Mouse (Mus musculus) 3134 (cell line): ENCODE measurements around the gene Ano1.

ENCODE experiments used
- DNase-seq: peaks from one replicate; pipeline ENCODE4 v3.0.0-alpha.2; 2011; ENCODE audit warnings: low spot score; ENCODE audit not compliant: insufficient read length; ENCODE audit errors: extremely low read depth

Gene Ano1

DNA sequence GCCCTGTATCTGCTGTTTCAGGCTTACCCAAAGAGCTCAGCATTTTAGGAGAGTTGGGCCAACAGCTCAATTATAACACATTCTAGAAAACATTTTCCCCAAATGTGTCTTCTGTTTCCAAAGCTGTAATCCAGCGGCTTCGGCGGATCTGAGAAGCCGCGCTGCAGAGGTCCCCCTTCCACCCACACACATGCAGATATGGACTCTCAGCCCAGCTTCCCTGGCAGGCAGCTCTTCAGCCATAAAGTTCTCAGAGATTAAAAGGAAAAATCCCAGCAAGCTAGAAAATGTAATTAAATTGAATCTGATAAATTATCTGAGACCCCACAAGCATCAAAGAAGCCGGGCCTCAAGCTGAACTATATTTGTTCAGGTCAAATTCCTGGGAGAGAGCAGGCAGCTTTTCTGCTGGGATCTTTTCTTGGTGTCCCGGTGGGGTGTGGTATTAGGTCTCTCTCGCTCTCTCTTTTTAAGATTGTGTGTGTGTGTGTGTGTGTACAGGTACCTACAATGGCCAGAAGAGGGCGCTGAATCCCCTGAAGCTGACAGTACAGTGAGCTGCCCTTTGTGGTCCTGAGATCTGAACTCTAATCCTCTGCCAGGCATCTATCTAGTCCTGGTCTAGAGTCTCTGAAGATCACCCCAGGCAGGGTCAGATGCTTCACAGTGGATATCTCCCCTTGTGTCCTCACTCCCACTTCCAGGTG lies 95.4 kb downstream of the Ano1 start:
- DNase-seq: no peak

DNA sequence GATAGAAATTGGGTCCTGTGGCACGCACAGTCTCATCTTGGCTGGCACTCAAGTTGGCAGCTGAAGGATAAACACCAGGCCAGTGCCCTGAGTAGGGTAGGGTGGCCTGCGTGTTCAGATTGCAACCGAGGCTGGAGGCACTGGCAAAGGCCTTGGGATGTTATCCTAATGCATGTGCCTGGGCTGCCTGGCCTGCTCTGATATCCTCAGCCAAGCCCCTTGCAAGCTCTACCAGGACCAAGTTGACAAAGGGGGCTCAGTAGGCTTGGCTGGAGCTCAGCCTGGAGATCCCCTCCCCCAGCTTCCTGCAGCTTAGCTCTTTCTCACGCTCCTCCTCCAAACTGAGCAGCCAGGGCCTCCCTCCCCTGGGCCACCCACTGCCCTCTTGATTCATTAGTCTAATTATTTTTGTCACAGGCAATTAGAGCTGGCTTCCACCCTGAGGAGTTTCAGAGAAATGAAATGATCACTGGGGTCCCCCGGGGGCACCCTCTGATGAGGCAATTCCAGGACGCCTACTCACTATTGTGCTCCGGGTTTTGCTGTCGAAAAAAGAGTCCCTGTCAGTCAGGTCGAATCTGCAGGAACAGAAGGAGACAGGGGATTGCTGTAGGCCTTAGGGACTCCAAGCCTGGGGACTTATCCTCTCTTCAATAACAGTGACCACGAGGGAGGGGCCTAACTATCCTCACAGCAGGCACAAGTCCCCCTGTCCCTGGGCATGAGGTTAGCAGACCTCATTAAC lies 97.9 kb downstream of the Ano1 start:
- DNase-seq: peak; percentile 30

- DNase-seq: no peak
Observed at GRCm38 (mm10) chr7:144647547-144647946, 104.2 kb downstream of the Ano1 start.

GRCm38 (mm10) chr7:144640817-144641216 lies 111.0 kb downstream of the Ano1 start:
- no peak for DNase-seq

DNA sequence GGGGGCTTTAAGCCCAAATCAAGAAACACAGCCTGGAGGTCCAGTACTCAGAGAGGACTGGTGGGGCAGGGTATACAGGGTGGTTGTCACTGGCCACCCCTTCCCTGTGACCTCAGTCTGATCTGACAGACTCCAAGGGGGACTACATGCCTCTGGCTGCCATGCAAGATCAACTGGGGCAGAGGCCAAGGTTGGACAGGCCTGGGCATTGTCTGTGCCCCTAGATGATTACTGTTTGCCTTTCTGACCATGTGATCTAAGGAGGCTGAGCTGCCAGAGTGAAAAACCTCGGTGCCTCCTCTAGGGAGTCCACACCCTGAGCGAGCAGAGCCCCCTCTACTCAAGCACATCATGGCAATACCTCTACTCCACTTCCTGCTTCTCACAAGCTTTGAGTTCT lies 115.8 kb downstream of the Ano1 start:
- DNase-seq: no peak

GRCm38 (mm10) chr7:144634875-144635274 lies 116.9 kb downstream of the Ano1 start:
- DNase-seq: no peak

GRCm38 (mm10) chr7:144634450-144634849 lies 117.3 kb downstream of the Ano1 start:
- no peak for DNase-seq

DNA sequence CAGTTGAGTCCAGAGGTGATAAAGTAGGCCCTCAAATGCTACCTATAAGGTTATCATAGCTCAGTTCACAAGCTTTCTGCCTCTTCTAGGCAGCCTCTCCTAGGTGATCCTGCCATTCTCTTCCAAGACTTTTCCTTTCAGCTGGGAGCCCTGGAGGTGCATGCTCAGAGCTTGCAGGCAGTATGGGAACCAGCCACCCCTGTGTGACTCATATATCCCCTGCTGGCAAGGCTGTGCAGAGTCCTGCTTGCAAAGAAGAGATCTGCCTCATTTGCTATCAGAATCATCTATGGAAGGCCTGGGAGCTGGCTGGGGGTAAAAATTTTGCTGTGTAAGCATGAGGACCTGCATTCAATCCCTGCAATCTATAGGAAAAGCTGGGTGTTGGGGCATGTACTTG lies 119.5 kb downstream of the Ano1 start:
- no peak for DNase-seq

DNA sequence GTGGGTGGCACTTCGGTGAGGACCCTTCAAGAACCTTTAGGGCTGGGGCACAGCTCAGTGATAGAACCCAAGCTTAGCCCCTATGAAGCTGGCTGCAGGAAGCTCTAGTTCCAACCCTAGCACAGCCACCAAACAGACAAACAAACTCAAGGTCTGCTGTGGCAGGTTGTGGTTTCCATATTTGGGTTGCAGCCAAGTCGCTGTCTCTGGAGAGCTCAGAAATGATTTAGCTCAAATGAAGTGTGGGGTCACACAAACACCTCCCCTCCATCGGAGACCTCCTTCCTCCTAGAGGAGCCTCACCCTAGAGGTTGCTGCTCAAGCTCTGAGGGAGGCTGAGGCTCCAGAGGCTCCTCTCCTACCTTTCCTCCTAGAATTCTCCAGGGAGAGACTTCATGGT lies 121.2 kb downstream of the Ano1 start:
- DNase-seq: no peak

DNA sequence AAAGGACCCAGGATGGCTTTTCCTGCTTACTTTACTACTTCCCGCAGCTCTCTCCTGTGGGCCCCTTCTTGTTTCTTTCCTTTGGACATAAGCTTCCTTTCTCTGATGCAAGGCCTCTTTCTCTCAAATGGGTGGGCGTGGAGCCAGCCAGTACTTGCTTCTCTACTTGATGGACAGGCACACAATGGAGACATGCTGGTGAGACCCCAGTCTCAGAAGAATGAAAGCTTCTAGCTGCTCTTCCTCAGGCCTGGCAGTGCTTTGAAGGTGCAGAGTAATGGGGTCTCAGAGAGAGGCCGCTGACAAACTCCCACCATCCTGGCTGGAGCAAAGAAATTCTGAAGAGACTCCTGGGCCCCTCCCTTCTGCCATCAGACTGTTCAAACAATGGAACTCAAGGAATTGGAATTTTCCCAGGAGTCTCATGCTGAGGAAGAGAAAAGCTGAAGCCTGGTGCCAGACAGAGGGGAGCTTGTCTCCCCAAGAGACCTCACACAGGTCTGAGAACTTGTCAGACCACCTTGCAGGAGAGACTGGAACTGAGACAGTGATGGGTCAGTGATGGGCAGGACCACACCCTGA lies 123.3 kb downstream of the Ano1 start:
- DNase-seq: no peak

- no peak for DNase-seq
Observed at GRCm38 (mm10) chr7:144627606-144628333, 124.0 kb downstream of the Ano1 start.

DNA sequence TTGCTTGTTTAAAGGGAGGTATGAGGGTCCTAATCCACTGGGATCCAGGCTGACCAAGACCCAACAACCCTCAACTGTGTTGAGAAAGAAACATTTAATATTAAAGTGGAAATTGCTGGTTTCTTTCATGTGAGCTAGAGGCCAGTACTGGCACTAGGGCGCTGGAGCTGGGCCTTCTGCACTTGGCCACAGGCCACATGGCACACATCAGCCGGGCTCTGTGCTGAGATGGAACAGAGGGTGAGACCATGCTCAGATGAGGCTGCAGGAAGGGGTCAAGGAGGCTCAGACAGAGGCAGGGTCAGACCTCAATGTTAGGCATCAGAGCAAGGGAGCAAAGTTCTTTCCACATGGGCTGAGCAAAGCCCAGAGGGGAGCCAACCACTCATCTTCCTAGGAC lies 125.7 kb downstream of the Ano1 start:
- DNase-seq: no peak

DNA sequence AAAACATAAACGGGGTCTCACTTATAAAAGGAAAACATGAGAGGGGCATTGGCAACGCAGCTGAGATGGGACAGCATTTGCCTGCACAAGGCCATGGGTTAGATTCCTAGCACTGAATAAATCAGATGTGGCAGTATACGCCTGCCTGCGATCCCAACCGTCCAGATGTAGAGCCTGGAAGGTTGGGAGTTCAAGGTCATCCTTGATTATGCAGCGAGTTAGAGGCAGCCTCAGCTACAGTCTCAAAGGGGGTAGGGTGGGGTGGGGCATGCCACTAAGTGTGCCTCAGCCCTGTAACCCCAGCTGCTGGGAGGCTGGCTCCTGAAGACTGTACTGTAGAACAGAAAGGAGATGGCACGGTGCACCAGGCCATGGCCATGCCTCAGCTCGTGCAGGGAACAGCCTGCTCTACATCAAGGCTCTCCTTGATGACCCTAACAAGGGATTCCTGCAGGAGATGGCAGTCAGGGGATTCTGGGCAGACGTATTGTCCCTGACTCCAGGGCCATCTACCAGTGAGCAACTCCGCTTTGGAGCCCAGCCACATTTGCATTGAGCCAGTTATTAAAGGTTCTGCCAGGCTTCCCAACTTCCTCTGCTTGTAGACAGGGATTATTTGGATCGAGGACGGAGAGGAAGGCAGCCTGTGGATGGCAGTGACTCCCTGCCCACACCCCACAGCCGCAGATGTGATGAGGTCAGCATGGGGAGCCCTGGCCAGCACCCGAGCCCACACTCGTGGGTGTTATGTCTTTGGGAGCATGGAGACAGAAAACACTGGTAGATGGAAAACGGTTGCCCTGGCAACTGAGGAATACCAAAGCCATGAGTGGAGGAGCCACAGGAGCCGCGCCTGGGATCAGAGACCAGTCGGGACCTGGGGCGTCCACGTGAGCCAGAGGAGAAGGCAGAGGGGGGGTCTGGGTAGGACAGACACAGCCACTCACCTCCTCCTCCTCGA lies 130.8 kb downstream of the Ano1 start:
- peak; percentile 88 for DNase-seq

GRCm38 (mm10) chr7:144620315-144620714 lies 131.5 kb downstream of the Ano1 start:
- no peak for DNase-seq

GRCm38 (mm10) chr7:144615343-144615742 lies 136.4 kb downstream of the Ano1 start:
- DNase-seq: no peak

DNA sequence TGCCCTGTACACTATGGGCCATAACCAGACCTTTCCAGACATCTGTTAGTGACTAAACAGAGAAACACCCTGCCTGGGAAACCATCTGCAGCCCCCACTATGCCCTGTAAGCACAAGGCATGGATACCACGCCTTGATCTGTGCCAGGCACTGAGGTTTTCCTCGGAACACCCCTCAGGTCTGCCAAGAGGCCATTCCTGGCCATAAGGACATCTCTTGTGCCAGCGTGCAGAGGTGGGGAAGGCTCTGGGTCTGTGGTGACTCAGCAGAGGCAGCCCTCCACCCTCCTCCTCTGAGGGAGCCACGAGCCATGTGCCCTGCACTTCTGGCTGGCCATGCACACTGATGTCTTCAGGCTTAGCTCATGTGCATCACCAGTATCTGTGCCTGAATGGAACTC lies 138.9 kb downstream of the Ano1 start:
- peak; percentile 79 for DNase-seq

DNA sequence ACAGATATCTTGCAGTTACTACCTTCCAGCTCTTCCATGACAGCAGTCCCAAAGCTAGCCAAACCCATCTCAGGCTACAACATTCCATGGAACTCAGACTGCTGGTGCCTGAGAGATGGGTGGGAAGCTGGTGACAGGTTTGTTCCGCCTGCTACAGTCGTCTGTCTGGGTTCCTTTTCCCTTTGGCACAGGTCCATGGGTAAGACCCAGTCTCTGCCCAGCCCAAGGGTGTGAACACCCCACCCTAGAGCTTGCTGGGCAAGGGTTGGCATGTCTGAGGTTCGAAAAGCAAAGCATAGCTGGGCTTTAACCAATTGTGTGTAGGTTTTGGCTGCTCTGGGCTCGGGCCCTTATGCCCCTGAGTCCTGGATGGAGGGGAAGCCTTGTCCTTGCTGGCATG lies 139.4 kb downstream of the Ano1 start:
- DNase-seq: peak; percentile 59

- no peak for DNase-seq
Observed at GRCm38 (mm10) chr7:144611595-144611994, 140.2 kb downstream of the Ano1 start.

DNA sequence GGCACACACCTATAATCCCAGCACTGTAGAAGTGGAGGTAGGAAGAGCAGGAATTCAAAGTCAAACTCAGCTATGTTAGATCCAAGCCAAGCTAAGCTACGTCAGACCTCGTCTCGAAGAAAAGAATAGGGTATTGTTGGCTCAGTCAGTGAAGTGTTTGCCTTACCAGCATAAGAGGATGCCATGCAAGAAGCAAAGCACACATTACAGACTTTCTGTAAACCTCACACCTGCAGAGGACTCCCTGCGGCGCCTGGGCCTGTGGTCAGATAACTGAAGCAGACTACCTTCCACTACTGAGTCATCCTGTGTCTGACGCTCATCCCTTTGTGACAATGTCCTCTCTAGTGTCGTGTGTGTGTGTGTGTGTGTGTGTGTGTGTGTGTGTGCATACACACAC lies 142.2 kb downstream of the Ano1 start:
- no peak for DNase-seq

DNA sequence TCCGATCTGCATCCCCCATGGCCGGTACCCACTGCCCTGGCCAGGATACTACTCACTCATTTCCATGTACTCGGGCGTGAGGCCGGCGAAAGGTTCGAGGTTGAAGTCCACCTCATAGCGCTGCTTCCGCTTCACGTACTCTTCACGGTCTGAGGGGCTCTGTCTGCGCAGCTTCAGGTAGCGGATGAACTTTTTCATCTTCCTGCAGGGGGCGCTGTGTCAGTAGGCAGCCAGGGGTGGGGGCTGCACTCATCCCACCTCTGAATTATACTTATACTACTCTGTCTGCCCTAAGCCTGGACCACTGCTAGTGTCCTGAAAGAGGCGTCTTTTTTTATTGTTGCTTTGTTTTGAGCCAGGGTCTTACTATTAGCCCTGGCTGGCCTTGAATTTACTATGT lies 143.9 kb downstream of the Ano1 start:
- DNase-seq: no peak
